Mouse (Mus musculus): Measurements from ENCODE around the gene 4930558K02Rik. TPM values are rescaled to one million over a fixed set of nuclear protein-coding genes. Genes with fewer than 3 reads are reported as not detected.

The 4930558K02Rik gene
- total and polyA plus RNA-seq, 2 experiments from 2014 or later = not detected

DNA sequence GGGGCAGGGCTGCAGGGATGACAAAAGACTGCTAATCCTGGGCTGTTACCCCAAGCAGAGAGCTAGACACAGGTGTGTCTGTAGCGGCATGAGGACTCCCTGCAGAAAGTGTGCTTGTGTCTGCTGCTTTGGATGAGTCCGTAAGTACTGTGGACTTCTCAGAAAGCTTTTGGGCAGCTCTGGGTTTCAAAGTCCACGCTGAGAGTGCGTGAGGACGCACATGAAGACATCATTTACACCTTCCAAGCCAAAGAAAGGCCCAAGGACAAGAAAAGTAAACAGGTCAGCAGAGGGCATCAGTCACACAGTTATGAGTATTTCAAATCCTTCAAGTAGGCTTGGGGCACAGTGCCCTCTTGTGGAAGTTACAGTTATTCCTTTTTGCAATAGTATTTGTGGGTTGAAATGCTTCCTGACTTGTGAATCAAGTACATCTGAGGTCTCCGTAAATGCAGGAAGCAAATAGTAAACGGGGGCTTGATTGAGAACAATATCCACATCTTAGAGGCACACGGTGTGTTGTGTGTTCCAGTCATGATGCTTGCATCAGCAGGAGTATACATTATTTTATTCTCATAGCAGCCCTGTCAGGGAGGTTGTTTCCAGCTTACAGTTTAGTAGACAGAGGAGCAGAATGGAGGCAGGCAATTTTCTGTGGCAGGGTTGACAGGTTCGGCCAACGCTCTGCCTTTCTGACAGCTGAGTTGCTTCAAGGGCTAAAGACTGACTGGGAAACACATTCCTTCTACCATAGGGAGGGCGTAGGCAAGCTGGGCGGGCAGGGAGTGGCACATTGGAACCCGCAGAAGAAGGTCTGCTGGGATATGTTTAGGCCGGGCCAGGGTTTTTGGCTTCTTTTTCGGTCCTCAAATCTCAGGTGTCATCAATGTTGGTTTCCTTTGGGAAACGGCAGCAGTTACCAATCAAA is 2.9 kb downstream of the 4930558K02Rik start:
- H3K9me3 ChIP-seq (replicated peaks; ENCODE audit: control insufficient read depth, low read length) = no peaks in the 10 kb centered on the region
- H3K4me2 ChIP-seq (ENCODE audit: low read depth, low read length) = no peak overlapping the region
- no peak for TF ChIP-seq EP300 (IDR thresholded peaks at IDR 0.05; ENCODE audit: low read depth)
- TF ChIP-seq CTCF (IDR thresholded peaks at IDR 0.05; ENCODE audit: low read depth) = peak; percentile 98
- H3K4me3 ChIP-seq (ENCODE audit: low read depth, low read length) = no peak overlapping the region
- no peaks in the 10 kb centered on the region for H3K36me3 ChIP-seq (replicated peaks; ENCODE audit: control insufficient read depth, insufficient read depth, low read length)
- H3K9ac ChIP-seq (replicated peaks; ENCODE audit: low read depth, low read length) = peak overlapping the region; percentile 16; the same call in 1 of the 2 replicates
- H3K27me3 ChIP-seq (ENCODE audit: control insufficient read depth, insufficient read depth, low read length) = no peaks in the 10 kb centered on the region
- 41% methylated on average over 16 of the region's 16 CpGs for WGBS
- H3K4me1 ChIP-seq (ENCODE audit: control insufficient read depth, insufficient read depth) = no peaks in the 10 kb centered on the region
- DNase-seq (ENCODE audit: low spot score) (peak; percentile 89), ATAC-seq (ENCODE audit: insufficient read depth, low read depth) (peak; percentile 47; the same call in 1 of the 2 replicates)
- no peak overlapping the region for H3K27ac ChIP-seq (ENCODE audit: low read depth)

DNA sequence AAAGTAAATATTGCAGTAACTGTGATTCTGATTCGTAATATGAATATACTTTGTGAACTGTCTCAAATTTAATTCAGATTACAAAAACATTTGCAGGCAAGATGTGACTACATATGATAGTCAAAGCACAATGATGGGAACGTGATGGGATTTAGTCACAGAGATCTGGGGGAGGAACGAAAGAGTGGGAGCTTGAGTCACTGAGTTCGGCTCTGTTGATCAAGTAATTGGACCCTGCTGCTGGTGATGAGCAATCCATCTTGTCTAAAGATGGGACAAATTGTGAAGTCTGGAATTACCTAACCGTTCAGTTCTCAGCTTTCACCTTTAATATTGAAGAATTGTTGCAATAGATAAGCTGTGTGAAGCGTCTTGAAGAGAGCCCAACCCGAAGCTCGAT is 7.2 kb downstream of the 4930558K02Rik start:
- Histone ChIP-seq H3K4me3 (ENCODE audit: low read depth, low read length) (no peak overlapping the region), H3K4me1 (ENCODE audit: control insufficient read depth, insufficient read depth) (peaks cover 10% of the 10 kb centered on the region; the same call in 1 of the 2 replicates), H3K27me3 (ENCODE audit: control insufficient read depth, insufficient read depth, low read length) (no peaks in the 10 kb centered on the region), H3K4me2 (ENCODE audit: low read depth, low read length) (no peak overlapping the region), H3K9ac (replicated peaks; ENCODE audit: low read depth, low read length) (no peak overlapping the region), H3K9me3 (replicated peaks; ENCODE audit: control insufficient read depth, low read length) (no peaks in the 10 kb centered on the region), H3K36me3 (replicated peaks; ENCODE audit: control insufficient read depth, insufficient read depth, low read length) (no peaks in the 10 kb centered on the region), H3K27ac (ENCODE audit: low read depth) (no peak overlapping the region)
- TF ChIP-seq EP300 (IDR thresholded peaks at IDR 0.05; ENCODE audit: low read depth) (no peak), CTCF (IDR thresholded peaks at IDR 0.05; ENCODE audit: low read depth) (no peak)
- ATAC-seq (ENCODE audit: insufficient read depth, low read depth) = no peak
- no peak for DNase-seq (ENCODE audit: low spot score)
- 87% methylated on average over 8 of the region's 8 CpGs for WGBS

DNA sequence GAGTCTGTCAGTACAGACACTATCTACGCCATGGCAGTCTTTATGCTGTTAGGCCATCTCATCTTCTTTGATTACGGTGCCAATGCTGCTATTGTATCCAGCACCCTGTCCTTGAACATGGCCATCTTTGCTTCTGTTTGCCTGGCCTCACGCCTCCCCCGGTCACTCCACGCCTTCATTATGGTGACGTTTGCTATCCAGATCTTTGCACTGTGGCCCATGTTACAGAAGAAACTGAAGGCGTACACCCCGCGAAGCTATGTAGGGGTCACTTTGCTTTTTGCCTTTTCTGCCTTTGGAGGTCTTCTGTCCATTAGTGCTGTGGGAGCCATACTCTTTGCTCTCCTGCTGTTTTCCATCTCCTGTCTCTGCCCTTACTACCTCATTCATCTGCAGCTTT is 8.6 kb downstream of the 4930558K02Rik start:
- Histone ChIP-seq H3K4me2 (ENCODE audit: low read depth, low read length) (no peak overlapping the region), H3K9ac (replicated peaks; ENCODE audit: low read depth, low read length) (no peak overlapping the region), H3K27ac (ENCODE audit: low read depth) (no peak overlapping the region), H3K27me3 (ENCODE audit: control insufficient read depth, insufficient read depth, low read length) (no peaks in the 10 kb centered on the region), H3K9me3 (replicated peaks; ENCODE audit: control insufficient read depth, low read length) (no peaks in the 10 kb centered on the region), H3K36me3 (replicated peaks; ENCODE audit: control insufficient read depth, insufficient read depth, low read length) (no peaks in the 10 kb centered on the region), H3K4me1 (ENCODE audit: control insufficient read depth, insufficient read depth) (peaks cover 10% of the 10 kb centered on the region; the same call in 1 of the 2 replicates), H3K4me3 (ENCODE audit: low read depth, low read length) (no peak overlapping the region)
- ATAC-seq (ENCODE audit: insufficient read depth, low read depth) = no peak
- no peak for DNase-seq (ENCODE audit: low spot score)
- WGBS = 92% methylated on average over 9 of the region's 9 CpGs
- TF ChIP-seq EP300 (IDR thresholded peaks at IDR 0.05; ENCODE audit: low read depth) = no peak
- no peak for TF ChIP-seq CTCF (IDR thresholded peaks at IDR 0.05; ENCODE audit: low read depth)

DNA sequence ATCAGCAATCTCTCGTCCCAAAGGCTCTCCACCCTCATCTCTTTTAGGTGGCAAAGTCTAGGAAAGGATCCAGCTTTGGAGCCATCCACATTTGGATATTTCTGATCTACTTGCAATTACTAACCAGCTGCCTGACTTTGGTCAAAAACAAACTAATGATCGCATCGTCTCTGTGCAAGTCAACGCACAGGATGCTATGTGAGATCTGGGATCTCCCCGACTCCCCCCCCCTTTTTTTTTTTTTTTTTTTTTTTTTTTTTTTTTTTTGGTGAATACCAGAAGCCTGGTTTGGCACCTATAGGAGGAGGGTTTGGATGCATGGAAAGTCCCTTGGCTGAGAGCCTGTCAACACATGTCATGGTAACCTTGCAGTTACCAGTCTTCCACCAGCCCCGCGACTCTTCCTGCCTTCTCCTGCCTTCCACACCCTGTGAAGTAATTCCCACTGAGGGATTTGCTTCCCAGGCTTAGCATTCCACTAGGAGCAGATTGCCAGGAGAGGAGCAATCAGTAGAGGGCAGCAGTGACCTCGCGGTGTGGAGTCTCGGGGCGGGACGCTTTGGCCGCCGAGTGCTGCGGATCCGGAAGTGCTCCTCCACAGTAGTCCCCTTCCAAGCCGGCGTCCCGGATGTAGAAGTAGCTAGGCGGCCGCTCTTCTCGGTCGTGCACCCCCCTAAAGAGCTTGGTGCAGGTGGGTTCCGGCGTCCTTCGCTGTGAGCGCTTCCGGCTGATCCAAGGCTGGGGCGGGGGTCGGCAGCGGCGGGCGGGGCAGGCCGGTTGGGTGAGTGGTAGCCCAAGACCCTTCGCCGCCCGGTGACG is 10.6 kb downstream of the 4930558K02Rik start, which contains the start of gene Pigc:
Gene Pigc, plus strand, starts transcription at position 598 of the 819 bp plus-strand sequence.
- H3K27me3 ChIP-seq (ENCODE audit: control insufficient read depth, insufficient read depth, low read length) = no peaks in the 10 kb centered on the region
- WGBS = 3% methylated on average over 37 of the region's 38 CpGs
- TF ChIP-seq EP300 (IDR thresholded peaks at IDR 0.05; ENCODE audit: low read depth) = no peak
- TF ChIP-seq CTCF (IDR thresholded peaks at IDR 0.05; ENCODE audit: low read depth) = peak; percentile 88
- peak; percentile 95 for DNase-seq (ENCODE audit: low spot score)
- H3K9me3 ChIP-seq (replicated peaks; ENCODE audit: control insufficient read depth, low read length) = no peaks in the 10 kb centered on the region
- peak within 1 kb of the TSS; percentile 79 for H3K27ac ChIP-seq (ENCODE audit: low read depth)
- H3K9ac ChIP-seq (replicated peaks; ENCODE audit: low read depth, low read length) = peak within 1 kb of the TSS; percentile 78
- H3K36me3 ChIP-seq (replicated peaks; ENCODE audit: control insufficient read depth, insufficient read depth, low read length) = no peaks in the 10 kb centered on the region
- H3K4me1 ChIP-seq (ENCODE audit: control insufficient read depth, insufficient read depth) = peaks cover 10% of the 10 kb centered on the region; the same call in 1 of the 2 replicates
- H3K4me2 ChIP-seq (ENCODE audit: low read depth, low read length) = peak within 1 kb of the TSS; percentile 66
- peak; percentile 100 for ATAC-seq (ENCODE audit: insufficient read depth, low read depth)
- H3K4me3 ChIP-seq (ENCODE audit: low read depth, low read length) = peak within 1 kb of the TSS; percentile 73

DNA sequence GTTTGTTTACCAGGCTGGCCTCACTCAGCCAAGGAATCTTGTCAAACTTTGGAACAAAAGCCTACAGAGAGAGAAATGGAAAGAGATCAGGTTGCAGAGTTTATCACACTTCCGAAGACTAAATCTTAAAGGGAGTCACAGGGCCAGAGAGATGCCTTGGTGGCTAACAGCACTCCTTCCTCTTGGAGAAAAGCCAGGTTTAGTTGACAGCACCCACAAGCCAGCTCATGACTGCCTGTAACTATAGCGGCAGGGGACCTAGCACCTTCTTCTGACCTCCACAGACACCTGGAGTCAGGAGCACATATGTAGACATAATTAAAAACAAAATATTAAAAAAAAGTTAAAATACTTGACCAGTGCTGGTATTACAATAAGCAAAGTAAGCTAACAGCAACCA is 11.5 kb downstream of the 4930558K02Rik start:
- H3K27ac ChIP-seq (ENCODE audit: low read depth) = no peak overlapping the region
- H3K27me3 ChIP-seq (ENCODE audit: control insufficient read depth, insufficient read depth, low read length) = no peaks in the 10 kb centered on the region
- no peak overlapping the region for H3K9ac ChIP-seq (replicated peaks; ENCODE audit: low read depth, low read length)
- H3K4me1 ChIP-seq (ENCODE audit: control insufficient read depth, insufficient read depth) = peaks cover 10% of the 10 kb centered on the region; the same call in 1 of the 2 replicates
- no peak for TF ChIP-seq EP300 (IDR thresholded peaks at IDR 0.05; ENCODE audit: low read depth)
- TF ChIP-seq CTCF (IDR thresholded peaks at IDR 0.05; ENCODE audit: low read depth) = no peak
- H3K36me3 ChIP-seq (replicated peaks; ENCODE audit: control insufficient read depth, insufficient read depth, low read length) = no peaks in the 10 kb centered on the region
- WGBS = 45% methylated on average over 2 of the region's 2 CpGs
- DNase-seq (ENCODE audit: low spot score) (no peak), ATAC-seq (ENCODE audit: insufficient read depth, low read depth) (no peak)
- no peak overlapping the region for H3K4me2 ChIP-seq (ENCODE audit: low read depth, low read length)
- no peaks in the 10 kb centered on the region for H3K9me3 ChIP-seq (replicated peaks; ENCODE audit: control insufficient read depth, low read length)
- no peak overlapping the region for H3K4me3 ChIP-seq (ENCODE audit: low read depth, low read length)

All from heart, postnatal 0 days (tissue).